Mouse (Mus musculus): Measurements from ENCODE around the gene Cox19. TPM values are rescaled to one million over a fixed set of nuclear protein-coding genes. Genes with fewer than 3 reads are reported as not detected.

Cox19 gene
- polyA plus RNA-seq, 1 experiment, result 90.2 TPM

DNA sequence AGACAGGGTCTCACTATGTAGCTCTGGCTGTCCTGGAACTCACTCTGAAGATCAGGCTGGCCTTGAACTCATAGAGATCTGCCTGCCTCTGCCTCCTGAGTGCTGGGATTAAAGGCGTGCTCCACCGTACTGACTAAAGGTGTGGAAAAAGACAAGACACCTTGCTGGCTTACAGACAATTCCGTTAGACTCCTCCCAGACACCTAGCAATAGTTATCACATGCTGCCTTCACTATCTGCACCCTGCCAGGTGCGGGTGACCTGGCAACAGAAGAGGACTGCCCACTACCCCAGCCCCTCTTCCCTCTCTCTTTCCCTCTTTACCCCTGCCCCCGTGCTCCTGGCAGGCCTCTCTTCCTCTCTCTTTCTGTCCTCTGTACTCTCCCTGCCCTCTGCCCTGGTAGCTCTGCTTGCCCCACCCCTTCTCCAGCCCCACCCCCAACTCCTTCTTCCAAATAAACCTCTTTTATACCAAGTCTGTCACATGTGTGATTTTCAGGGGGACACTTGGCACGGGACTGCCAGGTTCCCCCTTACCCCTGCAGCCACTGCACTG, 22.7 kb upstream of the Cox19 start:
- peaks cover 6% of the 10 kb centered on the region for H3K4me1 ChIP-seq (ENCODE audit: control insufficient read depth, insufficient read depth, low read length)
- no peak overlapping the region for H3K27ac ChIP-seq (ENCODE audit: insufficient read depth, low read length)
- no peak for TF ChIP-seq CTCF (IDR thresholded peaks at IDR 0.05; ENCODE audit: extremely low read depth, insufficient read depth, low read length)
- no peak for TF ChIP-seq POLR2A (IDR thresholded peaks at IDR 0.05; ENCODE audit: extremely low read depth, insufficient read depth, low read length)
- no peak overlapping the region for H3K4me3 ChIP-seq (ENCODE audit: insufficient read depth, low read length)

DNA sequence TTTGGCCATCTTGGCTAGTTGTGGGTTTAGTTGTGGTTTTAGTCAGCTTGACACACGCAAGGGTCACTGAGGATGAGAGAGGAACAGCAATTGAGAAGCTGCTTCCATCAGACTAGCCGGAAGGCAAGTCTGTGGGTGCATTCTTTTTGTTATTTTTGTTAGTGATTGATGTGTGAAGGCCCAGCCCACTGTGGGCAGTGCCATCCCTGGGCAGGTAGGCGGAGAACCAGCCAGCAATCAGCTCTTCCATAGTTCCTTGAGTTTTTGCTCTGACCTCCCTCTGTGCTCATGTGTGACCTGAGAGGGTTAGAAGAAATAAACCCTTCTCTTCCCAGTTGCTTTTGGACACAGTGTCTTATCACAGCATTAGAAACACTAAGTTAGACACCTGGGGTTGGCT, 21.9 kb upstream of the Cox19 start:
- H3K4me3 ChIP-seq (ENCODE audit: insufficient read depth, low read length), result no peak overlapping the region
- peaks cover 6% of the 10 kb centered on the region for H3K4me1 ChIP-seq (ENCODE audit: control insufficient read depth, insufficient read depth, low read length)
- TF ChIP-seq CTCF (IDR thresholded peaks at IDR 0.05; ENCODE audit: extremely low read depth, insufficient read depth, low read length) (no peak), POLR2A (IDR thresholded peaks at IDR 0.05; ENCODE audit: extremely low read depth, insufficient read depth, low read length) (no peak)
- no peak overlapping the region for H3K27ac ChIP-seq (ENCODE audit: insufficient read depth, low read length)

DNA sequence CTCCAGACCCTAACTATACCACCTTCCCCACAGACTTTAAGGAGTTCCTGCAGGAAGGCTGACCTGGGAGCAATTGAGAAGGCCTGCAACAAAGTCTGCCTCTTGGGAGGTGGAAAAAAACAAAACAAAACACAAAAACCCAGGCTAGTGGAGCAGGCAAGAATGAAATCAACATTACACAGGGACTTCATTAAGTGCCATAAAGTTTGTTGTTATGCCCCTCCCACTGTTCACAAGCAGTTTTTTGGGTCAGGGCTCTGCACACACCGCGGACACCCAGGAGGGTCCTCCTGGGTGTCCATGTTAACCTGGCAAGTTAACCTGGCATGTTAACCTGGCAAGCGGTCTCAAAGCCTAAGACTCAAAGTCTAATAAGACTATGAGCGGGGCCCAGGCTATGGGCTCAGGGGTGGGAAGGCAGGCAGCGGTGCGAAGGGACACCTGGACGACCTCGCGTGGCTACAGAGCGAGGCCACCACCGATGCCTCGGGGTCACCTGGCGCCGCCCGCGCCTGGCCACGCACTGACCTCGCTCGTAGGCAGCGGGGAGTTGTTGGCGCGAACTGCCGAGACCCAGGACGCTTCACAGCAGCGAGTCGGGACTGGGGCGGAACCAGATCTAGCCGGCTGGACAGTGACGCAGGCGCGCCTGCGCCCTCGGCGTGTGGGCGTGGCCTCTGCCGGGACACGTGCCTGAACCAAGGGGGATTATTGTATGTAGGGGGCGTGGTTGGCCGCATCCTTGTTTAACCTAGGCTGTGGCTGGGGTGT, 20.6 kb upstream of the Cox19 start:
- Histone ChIP-seq H3K27ac (ENCODE audit: insufficient read depth, low read length) (peak overlapping the region; percentile 82), H3K4me1 (ENCODE audit: control insufficient read depth, insufficient read depth, low read length) (peaks cover 3% of the 10 kb centered on the region), H3K4me3 (ENCODE audit: insufficient read depth, low read length) (peak overlapping the region; percentile 51)
- peak; percentile 90 for TF ChIP-seq POLR2A (IDR thresholded peaks at IDR 0.05; ENCODE audit: extremely low read depth, insufficient read depth, low read length)
- no peak for TF ChIP-seq CTCF (IDR thresholded peaks at IDR 0.05; ENCODE audit: extremely low read depth, insufficient read depth, low read length)

DNA sequence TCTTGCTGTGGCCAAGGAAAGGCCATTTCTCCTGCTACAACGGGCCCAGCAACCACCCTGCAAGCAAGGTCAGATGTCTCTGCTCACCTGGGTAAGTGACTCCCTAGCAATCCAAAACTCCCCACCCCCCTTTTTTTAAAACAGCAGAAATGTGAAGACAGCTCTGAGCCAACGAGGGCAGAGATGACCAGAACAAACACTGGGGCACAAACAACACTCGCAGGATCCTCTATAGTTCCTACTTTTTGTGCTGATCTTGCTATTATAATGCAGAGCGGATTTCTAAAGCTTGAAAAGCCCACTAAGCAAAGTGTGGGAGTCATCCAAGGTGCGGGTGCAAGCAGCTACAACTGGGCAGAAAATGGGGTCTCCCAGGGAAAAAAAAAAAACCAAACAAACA, 19.9 kb upstream of the Cox19 start:
- TF ChIP-seq POLR2A (IDR thresholded peaks at IDR 0.05; ENCODE audit: extremely low read depth, insufficient read depth, low read length), result no peak
- no peak for TF ChIP-seq CTCF (IDR thresholded peaks at IDR 0.05; ENCODE audit: extremely low read depth, insufficient read depth, low read length)
- peak overlapping the region; percentile 51; the same call in 1 of the 2 replicates for H3K4me3 ChIP-seq (ENCODE audit: insufficient read depth, low read length)
- H3K4me1 ChIP-seq (ENCODE audit: control insufficient read depth, insufficient read depth, low read length), result peaks cover 5% of the 10 kb centered on the region
- peak overlapping the region; percentile 82; the same call in 1 of the 2 replicates for H3K27ac ChIP-seq (ENCODE audit: insufficient read depth, low read length)

DNA sequence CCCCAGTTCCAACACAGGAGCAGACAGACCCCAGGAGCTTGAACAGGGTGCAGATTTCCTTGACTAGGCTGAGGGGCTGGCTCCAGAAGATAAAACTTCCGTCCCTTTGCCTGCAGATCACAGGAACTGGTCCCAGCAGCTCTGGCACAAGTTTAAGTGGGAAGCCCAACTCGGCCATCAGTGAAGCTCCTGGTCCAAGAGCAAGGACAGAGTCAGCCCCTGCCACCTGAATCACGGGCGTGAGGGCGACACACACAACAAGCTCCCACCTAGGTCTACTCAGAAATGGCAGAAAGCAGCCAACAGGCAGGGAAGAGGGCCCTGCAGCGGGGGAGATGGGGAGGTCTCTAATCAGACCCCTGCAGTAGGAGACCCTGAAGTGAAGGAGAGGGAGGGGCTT, 19.1 kb upstream of the Cox19 start:
- Histone ChIP-seq H3K27ac (ENCODE audit: insufficient read depth, low read length) (peak overlapping the region; percentile 3; the same call in 1 of the 2 replicates), H3K4me1 (ENCODE audit: control insufficient read depth, insufficient read depth, low read length) (peaks cover 5% of the 10 kb centered on the region), H3K4me3 (ENCODE audit: insufficient read depth, low read length) (no peak overlapping the region)
- no peak for TF ChIP-seq POLR2A (IDR thresholded peaks at IDR 0.05; ENCODE audit: extremely low read depth, insufficient read depth, low read length)
- no peak for TF ChIP-seq CTCF (IDR thresholded peaks at IDR 0.05; ENCODE audit: extremely low read depth, insufficient read depth, low read length)

DNA sequence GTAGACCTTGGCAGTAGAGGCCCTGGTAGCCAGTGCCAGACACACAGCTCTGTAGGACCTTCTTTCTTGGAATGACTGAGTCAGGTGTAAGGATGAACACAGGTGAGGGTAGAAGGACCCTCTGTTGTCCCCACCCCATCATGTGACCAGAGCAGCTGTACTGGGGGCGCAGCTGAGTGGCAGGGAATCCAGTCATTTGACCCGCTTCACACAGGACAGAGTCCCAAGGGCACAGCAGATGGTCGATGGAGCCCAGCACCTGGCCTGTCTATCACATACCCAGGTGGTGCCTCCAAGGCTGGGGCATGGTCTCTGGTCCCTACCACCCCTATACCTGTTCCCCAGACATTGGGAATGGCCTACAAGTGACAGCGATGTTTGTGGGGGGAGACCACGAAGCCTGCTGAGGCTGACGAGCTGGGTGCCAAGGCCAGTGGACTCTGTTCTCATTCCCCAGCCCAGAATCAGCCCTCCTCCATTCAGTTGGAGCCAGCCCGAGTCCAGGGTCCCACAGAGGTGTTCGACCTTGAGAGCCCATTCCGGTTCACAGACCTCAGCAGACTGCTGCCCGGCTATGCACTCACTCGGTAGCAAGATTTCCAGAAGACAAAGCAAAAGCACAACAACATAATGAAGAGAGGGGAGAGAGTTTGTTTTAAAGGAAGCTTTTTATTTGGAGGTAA, 17.6 kb upstream of the Cox19 start:
- no peak for TF ChIP-seq CTCF (IDR thresholded peaks at IDR 0.05; ENCODE audit: extremely low read depth, insufficient read depth, low read length)
- H3K27ac ChIP-seq (ENCODE audit: insufficient read depth, low read length), result no peak overlapping the region
- no peak overlapping the region for H3K4me3 ChIP-seq (ENCODE audit: insufficient read depth, low read length)
- H3K4me1 ChIP-seq (ENCODE audit: control insufficient read depth, insufficient read depth, low read length), result peaks cover 9% of the 10 kb centered on the region

DNA sequence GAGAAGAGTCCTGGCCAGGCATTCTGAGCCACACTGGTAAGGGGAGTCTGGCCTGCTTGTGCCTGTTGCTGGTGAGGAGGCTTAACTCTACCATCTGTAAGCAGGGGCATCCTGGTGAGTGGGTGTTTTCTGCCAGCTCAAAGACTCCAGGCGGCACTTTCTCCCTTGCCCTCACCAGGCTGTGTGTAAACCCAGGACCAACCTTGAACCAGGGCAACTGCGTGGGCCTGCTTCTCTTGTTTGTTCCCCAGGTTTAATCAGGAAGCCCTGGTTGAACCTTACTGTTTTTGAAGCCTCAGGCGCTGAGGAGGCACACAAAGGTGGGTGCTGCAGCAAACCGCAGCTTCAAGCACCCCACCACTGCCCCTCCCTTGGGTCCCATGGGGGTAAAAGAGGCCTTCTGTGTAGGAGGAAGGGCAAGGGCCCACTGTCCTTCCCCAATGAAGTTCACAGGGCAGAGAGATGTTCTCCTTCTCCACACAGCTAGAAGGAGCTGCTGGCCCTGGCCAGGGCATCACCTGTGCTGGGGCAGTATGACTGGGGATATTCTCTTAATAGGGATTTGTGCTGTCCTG, 16.8 kb upstream of the Cox19 start:
- H3K27ac ChIP-seq (ENCODE audit: insufficient read depth, low read length), result no peak overlapping the region
- TF ChIP-seq CTCF (IDR thresholded peaks at IDR 0.05; ENCODE audit: extremely low read depth, insufficient read depth, low read length), result no peak
- no peak for TF ChIP-seq POLR2A (IDR thresholded peaks at IDR 0.05; ENCODE audit: extremely low read depth, insufficient read depth, low read length)
- no peak overlapping the region for H3K4me3 ChIP-seq (ENCODE audit: insufficient read depth, low read length)
- peaks cover 9% of the 10 kb centered on the region for H3K4me1 ChIP-seq (ENCODE audit: control insufficient read depth, insufficient read depth, low read length)

DNA sequence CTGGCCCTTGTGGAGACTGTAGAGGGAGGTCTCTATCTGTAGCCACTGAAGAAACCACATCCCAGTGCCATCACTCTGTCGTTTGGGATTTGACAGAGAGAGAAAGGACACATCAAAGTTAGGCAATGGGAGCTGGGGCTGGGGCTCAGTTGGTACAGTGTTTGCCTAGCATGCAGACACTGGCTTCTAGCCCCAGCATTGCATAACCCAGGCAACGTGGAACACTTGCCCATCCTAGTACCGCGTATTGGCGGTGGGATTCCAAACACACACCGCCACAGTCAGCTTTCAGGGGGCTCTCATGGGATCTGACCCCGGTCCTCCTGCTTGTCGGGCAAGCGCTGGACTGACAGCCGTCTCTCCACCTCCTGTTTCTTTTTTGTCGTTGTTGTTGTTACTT, 15.3 kb upstream of the Cox19 start:
- Histone ChIP-seq H3K27ac (ENCODE audit: insufficient read depth, low read length) (0 out of 2 replicates have a peak overlapping the region, but pooled peaks have one; percentile 62), H3K4me1 (ENCODE audit: control insufficient read depth, insufficient read depth, low read length) (peaks cover 8% of the 10 kb centered on the region), H3K4me3 (ENCODE audit: insufficient read depth, low read length) (no peak overlapping the region)
- TF ChIP-seq POLR2A (IDR thresholded peaks at IDR 0.05; ENCODE audit: extremely low read depth, insufficient read depth, low read length) (no peak), CTCF (IDR thresholded peaks at IDR 0.05; ENCODE audit: extremely low read depth, insufficient read depth, low read length) (no peak)

DNA sequence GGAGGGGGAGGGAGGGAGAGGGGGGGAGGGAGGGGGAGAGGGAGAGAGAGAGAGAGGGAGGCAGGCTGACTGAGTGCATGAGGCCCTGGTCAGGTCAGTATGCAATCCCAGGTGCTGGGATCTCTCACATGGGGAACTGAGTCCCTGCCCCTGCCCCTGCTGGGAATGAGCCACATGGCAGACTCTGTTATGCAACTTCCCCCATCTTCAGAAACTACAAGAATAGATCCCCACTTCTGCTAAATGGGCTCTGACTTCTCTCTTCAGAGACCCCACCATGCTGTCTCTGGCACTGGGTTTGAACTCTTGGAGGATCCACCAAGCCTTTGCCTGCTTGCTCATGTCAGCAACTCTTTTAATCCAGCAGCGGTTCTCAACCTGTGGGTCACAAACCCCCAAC, 14.6 kb upstream of the Cox19 start:
- Histone ChIP-seq H3K27ac (ENCODE audit: insufficient read depth, low read length) (no peak overlapping the region), H3K4me3 (ENCODE audit: insufficient read depth, low read length) (no peak overlapping the region), H3K4me1 (ENCODE audit: control insufficient read depth, insufficient read depth, low read length) (peaks cover 7% of the 10 kb centered on the region)
- TF ChIP-seq POLR2A (IDR thresholded peaks at IDR 0.05; ENCODE audit: extremely low read depth, insufficient read depth, low read length), result no peak
- TF ChIP-seq CTCF (IDR thresholded peaks at IDR 0.05; ENCODE audit: extremely low read depth, insufficient read depth, low read length), result no peak
